Mouse (Mus musculus) retina, postnatal 7 days (tissue): ENCODE results near the gene Ptprh.

Source experiments
- DNase-seq: peaks from one replicate; pipeline ENCODE4 v3.0.0-alpha.2; 2012; ENCODE audit warnings: low read depth, low spot score

Ptprh gene

DNA sequence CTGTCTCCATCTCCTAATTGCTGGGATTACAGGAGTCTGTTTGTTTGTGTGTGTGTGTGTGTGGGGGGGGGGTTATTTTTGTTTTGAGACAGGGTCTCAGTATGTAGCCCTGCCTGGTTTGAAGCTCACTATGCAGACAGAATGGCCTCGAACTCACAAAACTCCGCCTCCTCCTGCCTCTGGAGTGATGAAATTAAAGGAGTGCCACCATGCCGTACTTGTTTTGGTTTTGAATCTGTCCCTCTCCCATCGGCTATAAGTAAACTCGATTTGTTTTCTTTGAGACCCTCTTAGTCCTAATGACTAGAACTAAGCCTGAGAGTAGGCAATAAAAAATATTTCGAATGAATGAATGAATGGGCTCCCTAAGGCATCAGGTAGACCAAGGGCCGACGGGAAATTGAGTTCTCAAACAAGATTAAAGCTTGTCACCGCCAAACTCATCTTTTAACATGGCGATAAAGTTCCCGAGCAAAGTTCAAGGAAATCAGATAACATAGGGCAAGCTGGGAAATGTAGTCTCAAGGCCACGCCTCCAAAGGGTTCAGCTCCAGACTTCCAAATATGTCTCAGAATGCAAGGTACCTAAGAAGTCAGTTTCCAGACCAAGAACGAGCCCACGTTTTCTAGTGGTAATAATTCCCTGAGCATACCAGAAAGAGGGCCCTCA is 101.3 kb downstream of the Ptprh start:
- DNase-seq = no peak

DNA sequence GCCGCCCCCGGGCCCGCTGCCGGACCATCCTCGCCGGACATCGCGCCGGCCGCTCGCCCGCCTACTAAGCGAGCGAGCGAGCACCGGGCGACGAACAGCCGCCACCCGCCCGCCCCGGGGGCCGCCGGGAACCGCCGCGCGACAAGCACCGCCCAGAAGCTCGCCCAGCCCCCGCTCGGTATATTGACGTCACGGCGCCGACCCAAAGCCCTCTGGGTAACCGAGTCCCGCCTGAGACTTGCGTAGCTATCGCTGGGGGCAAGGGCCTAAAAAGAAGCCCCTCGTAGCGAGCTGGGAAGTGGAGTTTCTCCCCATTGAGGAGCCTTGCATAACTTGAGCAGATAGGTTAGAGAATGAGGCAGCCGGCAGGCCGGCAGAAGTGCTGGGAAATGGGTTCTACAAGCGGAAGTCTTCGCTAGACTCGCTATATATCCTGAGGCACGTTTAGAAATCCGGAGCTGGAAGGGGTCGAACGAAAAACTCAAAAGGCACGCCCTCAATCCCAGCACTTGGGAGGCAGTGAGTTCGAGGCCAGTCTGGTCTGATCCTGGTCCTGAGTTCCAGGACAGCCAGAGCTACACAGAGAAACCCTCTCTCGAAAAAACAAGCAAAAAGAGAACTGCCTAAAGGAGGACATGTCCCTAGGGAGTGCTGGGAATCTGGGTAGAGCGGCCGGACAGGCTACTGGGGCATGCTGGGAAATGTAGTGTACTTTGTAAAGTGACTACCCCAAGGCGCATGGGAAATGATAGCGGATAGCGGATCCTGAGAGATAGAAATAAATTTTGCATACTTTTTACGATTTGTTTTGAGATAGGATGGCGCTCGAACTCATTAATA is 102.1 kb downstream of the Ptprh start, which contains the start of gene Ppp1r12c:
Gene Ppp1r12c (minus strand): TSS at position 123 of the 840 bp plus-strand sequence.
- DNase-seq = peak; percentile 87

DNA sequence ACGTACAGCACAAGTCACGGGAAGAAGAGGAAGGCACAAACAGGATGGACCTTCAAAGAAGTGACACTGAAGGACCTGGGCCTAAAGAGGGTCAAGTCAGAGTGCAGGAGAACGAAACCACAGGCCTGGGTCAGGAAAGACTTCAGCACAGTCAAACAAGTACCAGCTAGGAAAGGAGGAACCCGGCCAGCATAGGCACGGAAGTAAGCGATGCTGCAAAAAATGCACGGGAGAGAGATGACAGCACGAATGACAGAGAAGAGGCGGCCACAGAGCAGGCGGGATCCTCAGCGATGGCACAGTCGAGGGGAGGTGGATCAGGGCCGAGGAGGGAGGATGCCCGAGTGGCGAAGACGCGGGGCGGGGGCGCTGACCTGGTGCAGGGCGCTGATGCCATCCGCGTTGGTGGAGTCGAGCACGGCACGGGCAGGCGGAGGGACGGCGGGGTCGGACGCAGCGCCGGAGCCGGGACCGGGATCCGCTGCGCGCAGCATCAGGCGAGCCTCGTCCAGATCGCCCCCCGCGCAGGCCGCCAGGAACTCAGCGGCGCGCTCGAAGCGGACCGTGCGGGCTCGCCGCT is 102.9 kb downstream of the Ptprh start:
- DNase-seq = no peak

GRCm38 (mm10) chr7:4499034-4499433 is 104.8 kb downstream of the Ptprh start:
- DNase-seq = no peak
